Mouse (Mus musculus) mouse embryonic stem cell (cell line): Measurements from ENCODE around the gene Atad5.
"Not testable (repeated sequence)": the region's sequence is repeated elsewhere in the genome, so short reads cannot be mapped to it uniquely, and the experiment has no call there.

Source experiments
- in situ Hi-C, 2 experiments: fragments of 300-500 bp; cut with MboI; formaldehyde crosslinking; loops; 1 replicate in 1 of 2; 3 replicates in 1 of 2; pipeline ENCODE4 v1.14.3; 2019 to 2020; ENCODE audit warnings: low sequenced_read_pairs in 2 of 2, low pct_unique_long_range_greater_than_20kb in 1 of 2, mixed read lengths in 1 of 2; ENCODE audit not compliant: unreplicated experiment in 1 of 2

Gene Atad5

DNA sequence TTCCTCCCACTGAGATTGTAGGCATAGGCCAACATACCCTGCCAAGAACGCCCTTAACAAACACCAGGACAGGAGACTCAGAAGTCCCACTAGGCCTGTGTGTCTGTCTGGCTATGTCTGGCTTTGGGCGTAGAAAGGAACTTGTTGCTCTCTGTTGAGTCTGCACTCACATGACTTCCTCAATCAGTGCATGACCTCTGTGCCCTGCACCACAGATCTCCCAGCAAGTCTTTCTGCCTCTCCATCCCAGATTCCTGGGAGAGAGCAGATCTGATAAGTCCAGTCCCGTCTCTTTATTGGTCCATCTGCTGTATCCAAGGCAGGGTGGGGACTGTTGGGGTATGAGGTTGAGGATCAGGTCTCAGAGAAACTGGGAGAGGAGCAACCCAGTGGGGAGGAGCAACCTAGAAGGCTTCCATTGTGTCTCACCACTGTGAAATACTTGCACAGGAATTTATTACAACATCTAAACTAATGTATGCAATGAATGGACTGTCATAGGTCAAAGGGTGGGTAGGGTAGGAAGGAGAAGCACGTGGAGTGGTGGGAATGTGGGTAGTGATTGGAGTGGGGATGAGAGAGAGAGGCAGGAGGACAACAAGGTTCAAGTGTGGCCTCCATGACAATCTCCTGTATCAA, 79.5 kb downstream of the Atad5 start:
- in situ Hi-C loops: no loop called here

DNA sequence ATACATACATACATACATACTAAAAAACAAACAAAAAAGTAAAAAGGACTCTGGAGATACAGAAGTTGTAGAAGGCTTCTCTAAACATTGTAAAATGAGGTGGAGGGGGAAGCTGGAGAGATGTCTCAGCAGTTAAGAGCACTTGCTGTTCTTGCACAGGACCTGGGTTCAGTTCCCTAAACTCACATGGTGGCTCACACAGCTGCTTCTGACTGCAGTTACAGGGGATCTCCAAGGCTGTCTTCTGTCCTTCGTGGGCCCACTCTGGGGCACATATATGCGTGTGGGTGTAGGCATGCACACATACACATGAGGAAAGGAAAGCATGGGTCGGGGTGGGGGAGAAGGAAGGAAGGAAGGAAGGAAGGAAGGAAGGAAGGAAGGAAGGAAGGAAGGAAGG, 80.4 kb downstream of the Atad5 start:
- in situ Hi-C loops: no loop called here

DNA sequence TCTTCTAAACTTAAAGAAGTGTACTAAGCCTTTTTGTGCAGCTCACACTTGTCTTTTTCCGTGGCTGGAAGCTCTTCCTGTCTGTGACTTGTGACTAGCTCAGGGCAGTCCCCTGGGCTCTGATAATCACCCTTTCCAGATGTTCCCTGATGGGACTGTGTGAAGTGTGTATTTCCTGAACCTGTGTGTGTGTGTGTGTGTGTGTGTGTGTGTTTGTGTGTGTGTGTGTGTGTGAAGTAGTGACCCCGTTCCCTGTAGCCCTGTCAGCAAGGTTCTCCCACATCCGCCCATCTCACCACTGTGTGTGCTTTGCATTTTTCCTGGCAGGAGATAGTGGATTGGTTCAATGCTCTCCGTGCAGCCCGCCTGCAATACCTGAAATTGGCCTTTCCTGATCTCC, 81.2 kb downstream of the Atad5 start:
- in situ Hi-C loops: no loop called here

DNA sequence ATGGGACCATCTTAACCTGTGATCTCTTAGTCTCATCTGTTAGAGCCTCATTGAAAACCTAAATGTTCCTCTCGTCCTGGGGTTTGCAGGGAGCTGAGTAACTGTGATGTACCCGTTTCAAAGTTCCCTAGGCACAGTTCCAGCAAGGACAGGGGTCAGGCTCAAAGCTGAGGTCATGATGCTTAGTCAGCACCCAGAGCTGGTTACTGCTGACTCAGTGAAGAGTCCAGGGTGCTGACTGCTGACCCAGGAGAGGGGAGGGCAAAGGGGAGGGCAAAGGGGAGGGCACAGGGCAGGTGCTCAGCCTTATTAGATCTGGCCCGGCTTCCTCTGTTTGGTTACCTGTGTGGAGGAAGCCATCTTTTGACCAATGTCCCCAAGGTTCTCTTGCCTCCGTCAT, 82.7 kb downstream of the Atad5 start:
- in situ Hi-C loops: no loop called here

DNA sequence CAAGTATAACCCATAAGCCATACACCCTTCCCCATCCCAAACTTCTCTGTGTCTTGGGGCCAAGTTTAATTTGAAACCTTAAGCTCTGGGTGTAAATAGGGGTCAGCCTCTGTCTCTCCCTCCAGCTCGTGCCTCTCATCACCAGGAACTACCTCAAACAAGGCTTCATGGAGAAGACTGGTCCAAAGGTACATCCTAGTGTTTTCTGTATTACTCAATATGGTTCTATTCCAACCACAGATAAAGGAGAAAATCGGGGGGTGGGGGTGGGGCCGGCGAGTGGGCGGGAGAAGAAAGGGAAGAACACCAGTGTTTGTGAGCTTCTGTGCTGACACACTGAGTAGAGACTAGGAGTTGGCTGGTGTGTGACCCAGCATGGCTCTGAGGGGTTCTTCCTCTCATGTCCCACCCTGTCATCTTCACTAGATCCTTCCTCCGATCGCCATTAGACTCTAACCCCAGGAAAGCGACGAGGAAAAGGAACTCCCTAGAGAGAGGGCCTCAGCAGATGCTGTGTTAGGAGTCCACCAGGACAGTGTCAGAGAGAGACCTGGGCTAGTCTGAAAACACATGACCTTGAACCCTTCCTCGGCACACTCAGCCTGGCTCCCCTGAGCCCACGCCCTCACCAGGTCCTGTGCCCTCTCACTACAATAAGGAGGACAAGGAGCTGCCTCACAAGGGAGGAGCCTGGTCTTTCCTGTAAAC, 84.9 kb downstream of the Atad5 start:
- in situ Hi-C loops: no loop called here

DNA sequence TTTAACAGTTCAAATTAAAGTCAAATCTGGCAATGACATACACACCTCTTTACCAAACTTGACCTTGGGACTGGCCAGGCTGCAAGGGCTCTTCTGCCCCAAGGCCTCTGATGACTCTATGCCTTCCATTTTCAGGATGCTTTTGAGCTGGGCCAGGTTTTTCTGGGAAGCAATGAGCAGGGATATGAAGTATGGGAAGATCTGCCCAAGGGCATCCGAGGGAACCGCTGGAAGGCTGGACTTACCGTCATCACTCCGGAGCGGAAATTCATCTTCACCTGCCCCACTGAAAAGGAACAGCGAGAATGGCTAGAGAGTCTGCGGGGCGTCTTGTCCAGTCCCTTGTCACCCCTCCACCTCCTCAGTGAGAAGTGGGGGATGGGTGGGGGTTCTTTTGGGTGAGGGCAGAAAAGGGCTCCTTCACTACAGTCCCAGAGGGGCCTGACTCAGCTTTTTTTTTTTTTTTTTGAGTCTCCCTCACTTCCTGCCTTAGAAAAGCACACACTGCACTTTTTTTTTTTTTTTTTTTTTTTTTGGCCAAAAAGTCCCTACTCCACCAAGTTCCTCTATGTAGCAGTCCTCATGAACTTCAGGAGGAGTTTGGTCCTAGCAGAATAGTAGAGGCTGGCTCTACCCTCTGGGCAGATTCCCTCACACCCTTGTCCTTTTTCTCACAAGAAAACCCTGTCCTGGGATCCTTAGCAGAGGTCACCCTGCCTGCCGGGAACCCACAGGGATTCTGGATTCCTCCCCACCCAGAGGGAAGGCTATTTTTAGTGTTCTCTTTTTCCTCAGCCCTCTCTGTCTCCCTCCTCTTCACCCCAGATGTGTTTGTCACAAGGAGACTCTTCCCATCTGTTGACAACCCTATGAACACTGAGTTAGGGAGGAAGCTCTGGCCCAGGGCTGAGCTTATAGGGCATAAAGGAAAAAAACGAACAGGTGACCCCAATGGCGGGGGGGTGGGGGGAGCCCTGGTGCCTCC, 88.0 kb downstream of the Atad5 start:
- in situ Hi-C loops: loop anchor here in 1 of 2 experiments (5.0 kb wide), 1 partner anchor 40 kb away; no protein-coding TSS in a partner anchor

DNA sequence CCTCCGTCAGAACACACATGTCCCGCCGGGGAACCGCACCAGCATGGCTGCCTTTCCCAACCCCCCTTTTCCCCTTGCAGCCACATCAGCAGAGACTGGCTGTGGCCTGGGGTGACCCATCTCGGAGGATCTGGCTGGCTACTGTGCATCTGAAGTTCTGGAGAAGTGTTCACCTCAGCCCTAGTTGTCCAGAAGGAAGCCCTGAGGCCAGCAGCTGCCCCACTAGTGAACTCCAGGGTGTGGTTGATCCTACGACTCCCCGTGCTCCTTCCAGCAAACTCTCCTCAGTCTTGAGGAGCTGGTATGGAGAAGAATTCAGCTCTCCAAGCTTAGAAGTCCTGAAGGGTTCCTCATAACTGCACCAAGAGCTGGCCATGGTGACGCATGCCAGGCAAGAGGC, 89.1 kb downstream of the Atad5 start:
- in situ Hi-C loops: loop anchor here in 1 of 2 experiments (5.0 kb wide), 1 partner anchor 41 kb away; no protein-coding TSS in a partner anchor

DNA sequence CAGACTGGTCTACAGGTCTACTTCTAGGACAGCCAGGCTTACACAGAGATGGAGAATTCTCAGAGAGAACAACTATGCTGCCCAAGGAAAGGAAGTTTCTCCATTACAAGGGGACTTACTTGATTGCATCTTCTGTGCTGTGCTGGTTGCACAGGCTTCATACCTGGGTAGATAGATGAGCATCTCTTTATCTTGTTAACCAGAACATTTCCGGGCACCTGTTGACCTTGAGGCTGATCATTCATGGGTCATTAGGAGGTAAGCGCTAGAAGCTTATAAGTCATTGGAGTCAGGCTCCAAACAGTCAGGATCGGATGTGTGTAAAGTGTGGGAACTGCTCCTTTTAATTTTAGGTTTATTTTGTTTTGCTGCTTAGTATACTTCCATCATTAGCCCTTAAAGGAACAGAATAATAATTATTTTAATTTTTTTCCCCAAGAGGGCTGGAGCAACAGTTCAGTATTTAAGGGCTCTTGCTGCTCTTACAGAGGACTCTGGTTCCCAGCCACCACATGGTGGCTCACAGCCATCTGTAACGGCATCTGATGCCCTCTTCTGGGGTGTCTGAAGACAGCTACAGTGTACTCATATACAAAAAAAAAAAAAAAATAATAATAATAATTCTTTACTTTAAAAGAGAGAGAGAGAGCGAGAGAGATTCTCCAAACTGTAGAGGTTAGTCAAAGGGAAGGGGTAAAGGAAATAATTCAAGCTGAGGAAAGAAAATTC, 92.0 kb downstream of the Atad5 start:
- in situ Hi-C loops: no loop called here

DNA sequence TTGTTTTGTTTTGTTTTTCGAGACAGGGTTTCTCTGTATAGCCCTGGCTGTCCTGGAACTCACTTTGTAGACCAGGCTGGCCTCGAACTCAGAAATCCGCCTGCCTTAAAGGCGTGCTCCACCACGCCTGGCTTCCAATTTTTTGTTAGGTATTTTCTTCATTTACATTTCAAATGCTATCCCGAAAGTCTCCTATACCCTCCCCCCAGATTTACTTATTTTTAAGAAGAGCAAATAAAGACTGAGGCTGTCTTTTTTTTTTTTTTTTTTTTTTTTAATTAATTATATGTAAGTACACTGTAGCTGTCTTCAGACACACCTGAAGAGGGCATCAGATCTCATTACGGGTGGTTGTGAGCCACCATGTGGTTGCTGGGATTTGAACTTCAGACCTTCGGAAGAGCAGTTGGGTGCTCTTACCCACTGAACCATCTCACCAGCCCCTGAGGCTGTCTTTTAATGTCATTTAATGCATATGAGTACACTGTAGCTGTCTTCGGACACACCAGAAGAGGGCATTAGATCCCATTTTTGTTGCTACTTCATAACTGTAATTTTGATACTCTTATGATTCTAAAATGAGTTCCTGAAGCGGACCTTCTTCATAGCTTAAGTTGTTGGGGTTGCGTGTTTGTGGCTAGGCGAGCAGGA, 94.0 kb downstream of the Atad5 start:
- in situ Hi-C loops: not testable (repeated sequence)

DNA sequence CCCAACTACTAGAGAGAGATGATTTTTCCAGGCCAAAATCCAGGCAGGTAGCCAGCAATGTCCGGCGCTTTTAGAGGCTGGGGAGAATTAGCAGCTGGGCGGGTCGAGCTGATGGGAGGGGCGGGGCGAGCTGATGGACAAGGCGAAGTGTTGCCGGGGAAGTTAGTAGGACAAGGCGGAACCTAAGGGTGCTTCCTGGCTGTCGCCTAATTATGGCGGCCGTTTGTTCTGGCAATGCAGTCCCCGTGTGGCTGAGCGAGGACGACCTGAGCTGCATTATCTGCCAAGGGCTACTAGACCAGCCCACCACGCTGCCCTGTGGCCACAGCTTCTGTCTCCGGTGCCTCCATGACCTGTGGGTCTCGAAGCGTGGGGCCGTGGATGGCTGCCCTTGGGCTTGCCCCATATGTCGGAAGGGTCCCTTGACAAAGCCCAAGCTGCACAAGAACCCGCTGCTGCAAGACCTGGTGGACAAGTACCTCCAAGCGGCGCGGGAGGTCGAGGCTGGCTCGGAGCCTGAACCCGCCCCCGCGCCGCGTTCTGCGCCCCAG, 94.6 kb downstream of the Atad5 start, which contains the start of gene Rnf135:
Rnf135 (plus strand) TSS at position 147 of the 551 bp plus-strand sequence.
- in situ Hi-C loops: no loop called here

DNA sequence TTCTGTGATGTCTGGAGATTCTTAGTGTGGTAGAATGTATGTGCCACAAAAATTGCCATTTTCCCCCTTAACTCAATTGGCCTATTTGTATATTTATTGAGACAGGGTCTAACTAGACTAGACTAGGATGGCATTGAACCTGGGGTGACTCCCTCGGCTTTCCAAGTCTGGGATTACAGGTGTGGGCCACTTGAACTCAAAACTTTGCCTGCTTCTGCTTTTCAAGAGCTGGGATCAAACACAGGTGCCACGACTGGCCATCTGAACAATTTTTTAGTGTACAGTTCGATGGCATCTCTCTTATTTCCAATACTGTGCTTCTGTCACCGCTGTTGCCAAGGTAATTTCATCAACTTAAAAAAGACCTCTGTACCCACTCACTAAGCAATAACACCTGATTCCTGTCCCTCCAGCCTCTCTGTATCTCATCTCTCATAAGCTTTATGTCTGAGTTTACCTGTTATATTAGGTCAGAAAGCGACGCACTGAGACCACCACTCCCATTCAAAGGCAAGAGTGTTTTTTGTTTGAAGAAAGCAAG, 95.4 kb downstream of the Atad5 start:
- in situ Hi-C loops: no loop called here
